Mouse (Mus musculus) stomach, embryonic 15.5 days (tissue): ENCODE measurements around the gene Dnal4. TPM values are rescaled to one million over a fixed set of nuclear protein-coding genes. Genes with fewer than 3 reads are reported as not detected.
A peak's percentile ranks its signal among the peaks of the same experiment; 100 is the strongest.

Experiments used
- ATAC-seq: fragments of 200-750 bp; cut with Nextera tagmentation; 2 replicates; pipeline ENCODE4 v1.8.0; 2017; ENCODE audit warnings: low read depth, moderate number of reproducible peaks, moderate TSS enrichment; ENCODE audit not compliant: insufficient read depth, low FRiP score
- H3K27ac ChIP-seq: fragments of 300-500 bp; sonication (generic); 2 replicates; pipeline ENCODE4 v1.5.1; 2015; ENCODE audit warnings: mild to moderate bottlenecking, inconsistent platforms
- H3K27me3 ChIP-seq: fragments of 300-500 bp; sonication (generic); replicated peaks from 2 replicates; pipeline ENCODE4 v1.6.1; 2015; ENCODE audit warnings: inconsistent platforms
- H3K36me3 ChIP-seq: fragments of 300-500 bp; sonication (generic); 2 replicates; pipeline ENCODE4 v1.6.1; 2015; ENCODE audit warnings: inconsistent platforms
- H3K4me1 ChIP-seq: fragments of 300-500 bp; sonication (generic); 2 replicates; pipeline ENCODE4 v1.6.1; 2015; ENCODE audit warnings: inconsistent platforms
- H3K4me2 ChIP-seq: fragments of 300-500 bp; sonication (generic); 2 replicates; pipeline ENCODE4 v1.6.1; 2015; ENCODE audit warnings: mild to moderate bottlenecking, inconsistent platforms
- H3K4me3 ChIP-seq: fragments of 300-500 bp; sonication (generic); replicated peaks from 2 replicates; pipeline ENCODE4 v1.5.1; 2015; ENCODE audit warnings: inconsistent platforms
- H3K9ac ChIP-seq: fragments of 300-500 bp; sonication (generic); 2 replicates; pipeline ENCODE4 v1.6.1; 2015; ENCODE audit warnings: inconsistent platforms
- H3K9me3 ChIP-seq: fragments of 300-500 bp; sonication (generic); 2 replicates; pipeline ENCODE4 v1.6.1; 2016; ENCODE audit warnings: inconsistent platforms
- WGBS: fragments of 180-500 bp; shearing (Covaris S2); methylation state at CpG from one replicate; pipeline ENCODE4 v1.1.7; 2015; 5-methylcytosine and 5-hydroxymethylcytosine counted together
- polyA plus RNA-seq: library from polyadenylated mRNA; unstranded; fragments of >200 nt; fragmentation: Nextera tagmentation; extraction: Ambion mirVana; gene quantifications from 2 replicates; pipeline ENCODE4 v1.2.1, GENCODE M21; 2015

Gene Dnal4
- polyA plus RNA-seq, 1 experiment from 2014 or later = 44.4 TPM

DNA sequence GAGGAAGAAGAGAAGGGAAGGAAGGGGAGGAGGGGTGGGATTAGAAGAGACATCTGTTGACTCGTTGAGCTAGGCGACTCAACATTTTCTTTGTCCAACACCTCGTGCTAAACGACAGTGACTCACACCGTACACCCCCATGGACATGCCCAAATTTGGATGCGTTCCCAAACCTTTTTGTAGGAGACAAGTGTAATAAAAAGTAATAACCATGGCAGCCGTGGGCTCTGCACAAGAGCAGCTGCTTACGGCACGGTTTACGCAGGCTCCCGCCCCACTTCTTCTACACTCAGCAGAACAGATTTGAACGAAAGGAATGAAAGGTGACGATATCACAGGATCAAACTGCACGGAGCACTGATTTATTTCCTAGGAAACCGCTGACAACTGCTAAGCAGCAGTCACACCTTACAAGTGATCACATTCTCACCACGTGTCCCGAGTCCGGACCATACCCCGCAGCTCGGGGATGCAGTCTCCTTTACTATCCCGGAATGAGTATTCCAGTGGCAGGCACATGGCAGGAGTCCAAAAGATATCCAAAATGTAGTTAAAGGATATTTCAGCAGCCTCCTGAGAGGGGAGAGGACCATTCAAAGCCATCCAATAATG lies 6.9 kb downstream of the Dnal4 start:
- no peak overlapping the region for H3K9ac ChIP-seq
- H3K27ac ChIP-seq = no peak overlapping the region
- no peaks in the 10 kb centered on the region for H3K9me3 ChIP-seq
- no peak for ATAC-seq
- WGBS = 77% methylated on average over 21 of the region's 21 CpGs
- H3K4me1 ChIP-seq = peaks cover 22% of the 10 kb centered on the region
- H3K4me3 ChIP-seq = no peak overlapping the region
- no peaks in the 10 kb centered on the region for H3K36me3 ChIP-seq
- no peaks in the 10 kb centered on the region for H3K27me3 ChIP-seq
- H3K4me2 ChIP-seq = no peak overlapping the region

DNA sequence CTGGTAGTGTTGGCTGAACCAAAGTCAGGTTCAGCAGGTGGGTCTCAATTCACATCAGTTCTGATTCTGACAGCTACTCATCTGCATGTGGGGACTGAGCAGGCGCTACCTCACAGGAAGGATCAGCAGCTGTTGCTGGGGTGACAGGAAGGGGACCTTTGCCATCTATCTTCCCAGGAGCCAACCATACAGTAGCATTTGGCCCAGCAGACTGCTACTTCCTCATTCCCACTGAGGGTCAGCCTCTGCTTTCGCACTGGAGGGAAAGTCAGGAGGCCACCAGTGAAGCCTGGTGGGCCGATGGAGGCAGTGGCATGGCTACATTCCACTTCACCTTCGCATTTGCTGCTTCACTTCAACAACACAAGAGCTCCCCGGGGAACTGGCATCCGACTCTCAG lies 9.3 kb downstream of the Dnal4 start:
- H3K27ac ChIP-seq = no peak overlapping the region
- H3K4me2 ChIP-seq = no peak overlapping the region
- H3K9me3 ChIP-seq = no peaks in the 10 kb centered on the region
- ATAC-seq = no peak
- no peaks in the 10 kb centered on the region for H3K27me3 ChIP-seq
- peaks cover 16% of the 10 kb centered on the region for H3K4me1 ChIP-seq
- WGBS = 66% methylated on average over 6 of the region's 6 CpGs
- no peak overlapping the region for H3K9ac ChIP-seq
- H3K4me3 ChIP-seq = no peak overlapping the region
- H3K36me3 ChIP-seq = peaks cover 3% of the 10 kb centered on the region; the same call in 1 of the 2 replicates

DNA sequence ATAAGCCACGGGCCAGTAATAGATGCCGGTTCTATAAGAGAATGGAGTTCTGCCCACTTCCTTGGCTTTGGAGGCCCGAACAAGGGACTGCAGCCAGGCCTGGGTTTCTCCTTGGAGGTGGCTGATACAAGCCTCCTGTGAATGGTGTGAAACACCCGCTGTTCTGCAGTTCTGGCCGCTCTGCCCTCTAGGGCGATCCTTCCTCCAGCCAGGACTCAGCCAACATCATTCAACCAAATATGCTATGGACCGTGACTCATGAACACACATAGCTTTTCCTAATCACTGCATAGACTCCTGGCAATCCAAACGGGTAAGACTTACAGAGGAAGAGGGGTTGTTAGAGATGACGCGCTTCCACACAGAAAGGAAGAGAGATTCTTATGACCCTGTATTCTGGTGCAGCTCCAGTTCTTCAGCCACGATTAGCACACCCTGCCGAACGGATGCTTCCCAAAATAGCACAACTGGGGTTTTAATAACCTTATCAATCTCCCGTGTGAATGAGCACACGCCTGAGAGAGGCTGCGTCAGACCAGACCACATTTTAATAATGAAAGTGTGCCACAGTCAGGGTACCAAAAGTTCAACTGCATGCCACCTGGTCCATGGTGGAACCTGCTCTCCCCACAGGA lies 10.2 kb downstream of the Dnal4 start:
- peaks cover 5% of the 10 kb centered on the region for H3K36me3 ChIP-seq
- H3K4me2 ChIP-seq = no peak overlapping the region
- 75% methylated on average over 16 of the region's 16 CpGs for WGBS
- ATAC-seq = no peak
- no peaks in the 10 kb centered on the region for H3K9me3 ChIP-seq
- H3K27ac ChIP-seq = no peak overlapping the region
- H3K4me1 ChIP-seq = peaks cover 14% of the 10 kb centered on the region; the same call in 1 of the 2 replicates
- H3K4me3 ChIP-seq = no peak overlapping the region
- no peak overlapping the region for H3K9ac ChIP-seq
- H3K27me3 ChIP-seq = no peaks in the 10 kb centered on the region

DNA sequence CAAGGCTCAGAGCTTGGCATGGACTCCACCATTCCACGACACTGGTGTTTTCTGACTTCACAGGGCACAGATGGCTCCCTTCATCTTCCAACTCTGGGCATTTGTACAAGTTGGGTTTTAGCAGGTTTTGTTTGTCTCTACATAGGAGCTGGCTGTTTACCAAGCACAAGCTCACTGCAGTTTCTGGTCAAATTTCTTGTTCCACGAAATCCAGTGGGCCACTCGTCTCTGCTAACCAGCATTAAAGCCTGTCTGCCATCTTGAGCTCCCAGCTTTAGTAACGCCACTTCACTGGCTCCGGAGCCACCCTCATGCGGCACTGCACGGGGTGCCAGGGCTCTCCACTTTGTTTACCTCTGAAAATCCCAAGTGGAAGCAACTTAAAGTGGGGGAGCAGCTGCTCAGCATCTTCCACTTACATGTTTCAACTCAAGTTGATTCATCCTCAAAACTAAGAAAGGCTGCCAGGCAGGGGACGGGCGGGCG lies 11.0 kb downstream of the Dnal4 start:
- Histone ChIP-seq H3K4me2 (no peak overlapping the region), H3K9me3 (no peaks in the 10 kb centered on the region), H3K27ac (no peak overlapping the region), H3K9ac (no peak overlapping the region), H3K27me3 (no peaks in the 10 kb centered on the region), H3K4me1 (peaks cover 14% of the 10 kb centered on the region; the same call in 1 of the 2 replicates), H3K36me3 (peaks cover 5% of the 10 kb centered on the region), H3K4me3 (no peak overlapping the region)
- WGBS = 71% methylated on average over 10 of the region's 10 CpGs
- no peak for ATAC-seq

DNA sequence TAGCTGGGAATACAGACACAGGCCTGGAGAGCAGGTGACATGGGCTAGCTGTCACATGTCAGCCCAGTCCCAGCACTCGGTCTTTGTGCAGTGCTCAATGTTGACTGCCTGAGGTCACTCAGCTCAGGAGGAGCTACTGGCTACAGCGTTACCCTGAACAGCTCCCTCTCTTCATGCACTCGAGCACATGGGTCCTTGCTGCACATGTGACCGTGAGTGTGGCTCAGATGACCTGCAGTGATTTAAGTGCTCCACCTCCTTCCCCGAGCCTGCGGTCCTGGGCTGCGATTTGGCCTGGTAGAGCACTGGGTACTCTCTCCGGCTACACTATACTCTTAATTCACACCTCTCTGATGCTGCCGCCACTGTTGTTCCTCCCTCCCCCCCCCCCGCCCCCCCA lies 11.5 kb downstream of the Dnal4 start:
- peaks cover 12% of the 10 kb centered on the region; the same call in 1 of the 2 replicates for H3K4me1 ChIP-seq
- H3K4me2 ChIP-seq = no peak overlapping the region
- WGBS = 64% methylated on average over 9 of the region's 10 CpGs
- H3K36me3 ChIP-seq = peaks cover 5% of the 10 kb centered on the region
- no peak overlapping the region for H3K9ac ChIP-seq
- H3K4me3 ChIP-seq = no peak overlapping the region
- H3K27ac ChIP-seq = no peak overlapping the region
- ATAC-seq = no peak
- no peaks in the 10 kb centered on the region for H3K27me3 ChIP-seq
- no peaks in the 10 kb centered on the region for H3K9me3 ChIP-seq

DNA sequence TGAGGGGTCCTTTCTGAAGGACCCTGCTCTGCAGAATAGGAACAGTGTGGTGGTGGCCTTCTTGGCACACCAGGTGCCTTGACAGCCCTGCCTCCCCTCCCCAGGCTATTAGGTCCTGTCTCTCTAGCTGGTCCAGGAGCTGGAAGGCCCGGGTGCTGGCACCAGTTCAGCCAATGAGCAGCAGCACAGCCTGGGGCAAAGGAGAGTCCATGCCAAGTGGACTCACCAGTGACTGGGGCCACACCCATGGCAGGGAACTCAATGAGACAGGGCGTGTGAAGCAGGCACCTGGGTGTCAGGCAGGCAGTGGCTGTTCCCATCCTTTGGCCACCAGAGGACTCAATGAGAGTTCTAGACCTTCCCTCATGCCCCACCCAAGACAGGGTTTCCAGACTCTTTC lies 12.3 kb downstream of the Dnal4 start:
- Histone ChIP-seq H3K36me3 (peaks cover 5% of the 10 kb centered on the region), H3K4me1 (peaks cover 5% of the 10 kb centered on the region; the same call in 1 of the 2 replicates), H3K9ac (no peak overlapping the region), H3K4me3 (no peak overlapping the region), H3K27ac (no peak overlapping the region), H3K4me2 (no peak overlapping the region), H3K27me3 (no peaks in the 10 kb centered on the region), H3K9me3 (no peaks in the 10 kb centered on the region)
- WGBS = 77% methylated on average over 2 of the region's 2 CpGs
- ATAC-seq = no peak

DNA sequence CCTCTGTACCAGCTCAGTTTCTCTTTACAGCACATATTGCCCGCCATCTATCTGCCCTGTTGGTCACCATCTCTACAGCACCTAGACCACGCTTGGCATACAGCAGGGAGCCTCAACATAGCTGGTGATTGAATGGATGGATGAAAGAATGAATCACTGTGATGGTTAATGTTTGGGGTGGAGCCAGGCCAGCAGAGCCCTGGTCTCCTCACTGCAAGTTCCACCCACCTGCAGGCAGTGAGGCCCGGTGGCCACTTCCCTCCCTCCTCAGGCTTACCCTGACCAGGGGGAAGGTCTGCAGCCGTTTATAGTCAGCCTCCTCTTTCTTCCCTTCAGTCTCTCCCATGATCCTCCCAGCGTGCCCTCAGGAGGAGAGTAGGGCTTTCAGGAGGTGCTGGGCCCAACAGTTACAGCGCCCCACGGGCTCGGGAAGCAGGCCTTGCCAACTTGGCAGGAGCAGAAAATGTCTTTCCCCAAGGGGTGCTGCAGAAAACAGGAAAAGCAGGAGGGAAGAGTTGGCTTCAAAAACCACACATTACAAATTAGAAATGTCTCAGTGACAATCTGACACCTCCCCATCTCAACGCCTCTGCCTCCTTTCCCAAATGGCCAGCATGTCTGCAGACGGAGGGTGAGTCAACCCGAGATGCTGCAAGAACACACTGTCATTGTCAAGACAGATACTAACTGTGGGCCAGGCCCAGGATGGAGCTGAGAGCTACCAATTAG lies 12.9 kb downstream of the Dnal4 start:
- 73% methylated on average over 11 of the region's 11 CpGs for WGBS
- H3K27ac ChIP-seq = no peak overlapping the region

DNA sequence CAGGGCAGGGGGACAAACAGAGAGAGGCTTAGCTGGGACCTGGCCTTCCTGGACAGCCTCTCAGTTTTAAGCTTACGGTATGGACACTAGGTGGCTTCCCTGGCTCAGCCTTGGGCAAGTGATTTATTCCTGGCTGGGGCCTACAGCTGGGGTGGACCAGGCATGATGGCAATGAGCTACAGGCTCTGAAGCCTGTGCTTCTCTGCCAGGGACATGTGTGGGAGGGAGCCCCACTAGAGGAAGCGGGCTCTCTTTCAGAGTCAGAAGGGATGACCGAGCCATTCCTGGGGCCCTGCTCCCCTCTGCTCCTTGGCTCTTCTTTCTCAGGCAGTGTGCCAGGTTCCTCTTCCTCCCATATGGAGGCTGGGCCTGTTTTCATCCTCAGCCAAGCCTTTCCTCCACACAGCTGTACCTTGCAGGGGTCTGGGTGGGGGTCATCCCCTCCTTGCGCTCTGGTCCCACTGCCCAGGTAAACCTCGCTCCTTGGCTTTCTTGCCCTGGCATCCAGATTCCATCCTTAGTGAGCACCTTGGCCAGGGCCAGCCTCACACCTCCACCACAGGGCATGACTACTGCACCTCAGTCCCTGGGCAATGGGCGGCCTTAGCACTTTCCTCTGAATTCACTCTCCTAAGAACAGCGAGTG lies 13.9 kb downstream of the Dnal4 start:
- Histone ChIP-seq H3K4me3 (no peak overlapping the region), H3K9ac (no peak overlapping the region), H3K27ac (no peak overlapping the region), H3K4me1 (peaks cover 5% of the 10 kb centered on the region; the same call in 1 of the 2 replicates), H3K36me3 (peaks cover 5% of the 10 kb centered on the region), H3K4me2 (no peak overlapping the region), H3K9me3 (no peaks in the 10 kb centered on the region), H3K27me3 (no peaks in the 10 kb centered on the region)
- WGBS = 82% methylated on average over 7 of the region's 7 CpGs
- ATAC-seq = 0 out of 2 replicates have a peak, but pooled peaks have one; percentile 4

More for the DNA sequence above, 12.9 kb downstream of the Dnal4 start:
- ATAC-seq = no peak
- Histone ChIP-seq H3K27me3 (no peaks in the 10 kb centered on the region), H3K36me3 (peaks cover 5% of the 10 kb centered on the region), H3K4me2 (no peak overlapping the region), H3K9ac (no peak overlapping the region), H3K4me1 (peaks cover 5% of the 10 kb centered on the region; the same call in 1 of the 2 replicates), H3K9me3 (no peaks in the 10 kb centered on the region), H3K4me3 (no peak overlapping the region)

DNA sequence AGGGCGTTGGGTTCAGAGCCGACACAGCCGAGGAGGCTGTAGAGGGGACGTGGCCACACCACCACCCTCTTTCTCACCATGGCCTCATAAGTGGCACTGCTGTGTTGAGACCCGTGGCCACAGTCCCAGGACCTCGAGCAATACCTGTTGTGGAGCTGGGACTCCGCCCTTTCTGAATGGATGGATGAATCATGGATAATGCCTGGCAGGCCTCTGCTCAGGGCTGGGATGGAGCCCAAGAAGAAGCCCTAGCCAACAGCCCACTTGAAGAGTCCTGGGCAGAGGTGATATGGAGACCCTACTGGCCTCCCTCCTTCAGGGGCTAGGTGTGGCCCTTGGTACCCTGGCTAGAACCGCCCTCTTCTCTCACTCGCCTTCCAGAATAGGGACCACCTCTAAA lies 14.6 kb downstream of the Dnal4 start:
- no peaks in the 10 kb centered on the region for H3K27me3 ChIP-seq
- no peak overlapping the region for H3K9ac ChIP-seq
- no peak overlapping the region for H3K4me3 ChIP-seq
- H3K4me1 ChIP-seq = peaks cover 5% of the 10 kb centered on the region; the same call in 1 of the 2 replicates
- H3K27ac ChIP-seq = no peak overlapping the region
- H3K4me2 ChIP-seq = no peak overlapping the region
- peaks cover 5% of the 10 kb centered on the region for H3K36me3 ChIP-seq
- H3K9me3 ChIP-seq = no peaks in the 10 kb centered on the region
- ATAC-seq = no peak
- WGBS = 87% methylated on average over 9 of the region's 9 CpGs

DNA sequence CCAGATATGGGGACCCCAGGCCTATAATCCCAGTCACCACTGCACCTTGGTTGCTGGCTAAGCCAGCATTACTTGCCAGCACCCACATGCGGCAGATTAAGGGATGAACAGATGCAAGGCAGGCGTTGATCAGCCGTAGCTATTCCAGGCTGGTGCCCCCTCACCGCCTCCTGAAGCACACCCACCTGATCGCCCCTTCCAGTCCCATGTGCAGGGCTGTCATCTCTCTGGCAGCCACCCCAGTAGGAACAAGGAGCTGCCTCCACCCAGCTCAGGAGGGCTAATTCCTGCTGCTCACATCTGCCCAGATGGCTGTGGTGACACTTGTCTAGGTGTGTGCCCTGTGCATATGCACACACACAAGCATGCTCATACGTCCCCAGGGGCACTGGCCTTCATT lies 16.7 kb downstream of the Dnal4 start:
- no peak overlapping the region for H3K4me2 ChIP-seq
- H3K36me3 ChIP-seq = peaks cover 5% of the 10 kb centered on the region
- ATAC-seq = no peak
- H3K27me3 ChIP-seq = no peaks in the 10 kb centered on the region
- no peaks in the 10 kb centered on the region for H3K9me3 ChIP-seq
- H3K27ac ChIP-seq = no peak overlapping the region
- H3K4me3 ChIP-seq = no peak overlapping the region
- no peaks in the 10 kb centered on the region for H3K4me1 ChIP-seq
- no peak overlapping the region for H3K9ac ChIP-seq
- WGBS = 83% methylated on average over 6 of the region's 6 CpGs

DNA sequence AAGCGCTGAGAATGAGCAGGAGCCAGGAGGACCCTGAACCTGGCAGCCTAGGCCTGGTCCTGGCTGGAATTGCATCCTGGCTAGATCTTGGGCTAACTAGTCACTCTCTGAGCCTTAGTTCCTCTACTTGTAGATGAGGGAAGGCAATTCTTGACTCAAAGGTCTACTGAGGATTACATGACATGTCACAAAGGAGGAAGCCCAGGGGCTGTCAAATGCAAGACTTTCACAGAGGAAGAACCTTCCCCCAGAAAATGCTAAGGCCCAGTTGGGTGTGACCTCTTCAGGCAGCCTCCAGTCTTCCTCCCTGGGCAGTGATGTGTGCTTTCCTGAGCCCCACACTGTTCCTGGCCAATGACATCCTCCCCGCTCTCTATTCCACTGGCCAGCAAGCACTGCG lies 20.5 kb downstream of the Dnal4 start:
- Histone ChIP-seq H3K36me3 (no peaks in the 10 kb centered on the region), H3K4me3 (no peak overlapping the region), H3K27me3 (no peaks in the 10 kb centered on the region), H3K9ac (no peak overlapping the region), H3K4me2 (no peak overlapping the region), H3K9me3 (no peaks in the 10 kb centered on the region), H3K4me1 (no peaks in the 10 kb centered on the region), H3K27ac (no peak overlapping the region)
- ATAC-seq = no peak
- WGBS = 82% methylated on average over 3 of the region's 3 CpGs
